Mouse (Mus musculus): Measurements from ENCODE around the gene Exoc6b. TPM values are rescaled to one million over a fixed set of nuclear protein-coding genes. Genes with fewer than 3 reads are reported as not detected.

Gene Exoc6b
- polyA plus RNA-seq, 1 experiment: 7.8 TPM

DNA sequence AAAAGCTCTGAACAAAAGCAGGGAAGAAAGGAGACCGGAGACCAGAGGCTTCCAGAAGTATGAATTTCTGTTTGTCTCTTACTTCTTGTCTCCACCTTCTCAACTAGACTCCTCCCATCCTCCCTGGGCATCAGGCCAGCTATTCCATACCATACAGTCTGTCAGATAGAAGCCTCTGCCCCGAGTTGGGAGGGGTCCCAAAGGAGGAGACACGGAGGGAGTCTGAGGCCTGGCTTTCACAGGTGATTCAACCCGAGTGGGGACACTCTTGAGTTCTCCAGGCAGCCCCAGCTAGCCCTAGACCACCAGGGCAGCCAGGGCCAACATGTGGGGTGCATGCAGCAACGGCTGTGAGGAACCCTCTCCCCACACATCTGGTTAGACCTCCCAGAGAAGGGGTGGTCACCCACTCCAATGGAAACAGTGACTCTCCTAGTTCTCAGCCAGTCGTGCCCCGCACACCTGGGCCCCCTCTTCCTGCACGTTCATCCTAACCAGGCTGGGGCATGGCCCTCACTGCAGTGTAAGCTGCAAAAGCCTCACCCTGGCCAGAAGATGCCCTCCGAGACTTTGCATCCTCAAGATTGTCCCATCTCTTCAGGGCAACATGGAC lies 487.4 kb downstream of the Exoc6b start:
- H3K27ac ChIP-seq (ENCODE audit: control insufficient read depth, insufficient read depth, low read depth, low read length): peak overlapping the region; percentile 56

DNA sequence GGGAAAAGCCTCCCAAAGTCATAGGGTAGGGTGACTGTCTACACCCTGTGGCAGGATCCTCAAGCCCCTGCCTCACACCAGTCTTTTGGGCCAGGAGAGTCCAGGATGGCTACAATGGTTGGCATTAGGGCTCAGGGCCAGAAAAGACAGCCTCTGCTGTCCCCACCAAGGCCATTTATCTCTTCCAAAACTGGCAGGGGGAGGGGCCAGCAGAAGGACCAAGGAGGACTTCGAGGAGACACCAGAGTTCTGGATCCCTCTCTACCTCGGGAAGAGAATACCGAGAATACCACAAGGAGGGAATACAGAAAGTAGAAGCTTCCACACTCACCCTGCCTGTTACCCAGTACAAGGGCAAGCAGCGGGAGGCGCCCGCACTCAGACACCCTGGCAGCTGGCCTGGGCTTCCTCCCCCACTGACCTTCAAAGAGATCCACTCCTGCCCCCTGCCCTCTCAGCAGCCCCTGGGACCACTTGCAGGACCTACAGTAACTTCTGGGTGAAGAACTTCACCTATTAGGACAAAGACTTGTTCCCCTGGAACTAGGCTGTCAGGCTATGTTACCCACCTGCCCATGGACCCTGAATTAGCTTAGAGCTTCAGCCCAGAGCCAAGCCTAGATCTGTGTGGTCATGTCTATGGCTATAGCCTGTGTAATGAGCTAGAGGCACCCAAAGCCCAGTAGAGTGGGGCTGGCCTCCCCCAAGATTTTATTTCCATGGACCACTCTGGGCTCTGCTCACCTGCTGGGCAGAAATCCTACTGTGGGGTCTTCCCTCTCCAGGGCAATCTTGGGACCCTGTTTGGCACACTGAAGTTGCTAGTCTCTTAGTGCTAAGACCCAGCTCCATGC lies 488.1 kb downstream of the Exoc6b start:
- H3K27ac ChIP-seq (ENCODE audit: control insufficient read depth, insufficient read depth, low read depth, low read length): peak overlapping the region; percentile 56
- peaks cover 19% of the 10 kb centered on the region for H3K4me1 ChIP-seq (ENCODE audit: control insufficient read depth, insufficient read depth, low read length)
- peaks cover 2% of the 10 kb centered on the region; the same call in 1 of the 2 replicates for H3K27me3 ChIP-seq (ENCODE audit: control insufficient read depth, insufficient read depth, low read length)
- no peaks in the 10 kb centered on the region for H3K36me3 ChIP-seq (ENCODE audit: control insufficient read depth, insufficient read depth, low read length)
- H3K4me3 ChIP-seq (ENCODE audit: control insufficient read depth, low read depth, low read length): no peak overlapping the region
- no peak for TF ChIP-seq POLR2A (IDR thresholded peaks at IDR 0.05; ENCODE audit: control insufficient read depth, low read depth, low read length)
- no peak for TF ChIP-seq CTCF (IDR thresholded peaks at IDR 0.05; ENCODE audit: control insufficient read depth, insufficient read depth, insufficient replicate concordance, low read depth, low read length)

More for the DNA sequence above, 487.4 kb downstream of the Exoc6b start:
- Histone ChIP-seq H3K27me3 (ENCODE audit: control insufficient read depth, insufficient read depth, low read length) (peaks cover 2% of the 10 kb centered on the region; the same call in 1 of the 2 replicates), H3K4me3 (ENCODE audit: control insufficient read depth, low read depth, low read length) (no peak overlapping the region), H3K36me3 (ENCODE audit: control insufficient read depth, insufficient read depth, low read length) (no peaks in the 10 kb centered on the region), H3K4me1 (ENCODE audit: control insufficient read depth, insufficient read depth, low read length) (peaks cover 22% of the 10 kb centered on the region)
- TF ChIP-seq POLR2A (IDR thresholded peaks at IDR 0.05; ENCODE audit: control insufficient read depth, low read depth, low read length): no peak
- TF ChIP-seq CTCF (IDR thresholded peaks at IDR 0.05; ENCODE audit: control insufficient read depth, insufficient read depth, insufficient replicate concordance, low read depth, low read length): no peak

DNA sequence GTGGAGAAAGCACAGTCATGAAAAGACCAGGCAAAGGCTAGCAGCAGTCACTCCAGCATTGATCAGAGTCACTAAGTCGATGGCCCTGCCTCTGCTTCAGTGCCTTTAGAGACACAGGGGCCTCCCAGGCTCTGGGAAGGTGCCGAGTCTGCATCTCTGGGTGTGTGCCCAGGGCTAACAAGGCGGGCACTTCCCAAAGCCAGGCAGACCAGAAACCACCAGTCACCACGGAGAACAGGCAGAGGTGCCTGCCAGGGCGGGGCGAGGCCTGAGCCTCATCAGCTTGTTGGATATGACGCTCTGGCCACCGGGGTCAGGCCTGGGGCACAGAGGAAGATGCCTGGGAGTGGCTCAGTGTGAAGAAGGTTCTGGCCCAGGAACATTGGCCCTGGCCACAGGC lies 489.8 kb downstream of the Exoc6b start:
- Histone ChIP-seq H3K4me1 (ENCODE audit: control insufficient read depth, insufficient read depth, low read length) (peaks cover 11% of the 10 kb centered on the region), H3K4me3 (ENCODE audit: control insufficient read depth, low read depth, low read length) (no peak overlapping the region), H3K36me3 (ENCODE audit: control insufficient read depth, insufficient read depth, low read length) (no peaks in the 10 kb centered on the region), H3K27me3 (ENCODE audit: control insufficient read depth, insufficient read depth, low read length) (no peaks in the 10 kb centered on the region; the same call in 1 of the 2 replicates), H3K27ac (ENCODE audit: control insufficient read depth, insufficient read depth, low read depth, low read length) (no peak overlapping the region)
- TF ChIP-seq POLR2A (IDR thresholded peaks at IDR 0.05; ENCODE audit: control insufficient read depth, low read depth, low read length): no peak
- TF ChIP-seq CTCF (IDR thresholded peaks at IDR 0.05; ENCODE audit: control insufficient read depth, insufficient read depth, insufficient replicate concordance, low read depth, low read length): no peak

DNA sequence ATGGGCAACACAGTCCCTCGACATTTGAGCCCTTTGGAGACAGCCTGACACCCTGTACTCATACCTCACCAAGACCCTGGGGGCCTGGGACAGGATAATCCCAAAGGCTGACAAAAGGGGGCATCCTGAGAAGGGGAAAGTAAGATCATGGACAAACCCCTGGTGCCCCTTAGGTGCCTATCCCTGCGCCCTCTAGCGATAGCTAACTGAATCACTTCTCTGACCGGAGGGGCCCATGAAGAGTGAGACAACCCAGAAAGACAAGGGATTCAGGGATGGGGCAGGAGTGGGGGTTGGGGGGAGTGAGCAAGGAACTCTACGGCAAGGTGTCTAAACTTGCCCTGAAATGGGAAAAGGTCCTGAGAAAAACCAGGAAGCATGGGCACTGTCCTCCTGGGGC lies 490.4 kb downstream of the Exoc6b start:
- no peak overlapping the region for H3K4me3 ChIP-seq (ENCODE audit: control insufficient read depth, low read depth, low read length)
- H3K36me3 ChIP-seq (ENCODE audit: control insufficient read depth, insufficient read depth, low read length): no peaks in the 10 kb centered on the region
- H3K27ac ChIP-seq (ENCODE audit: control insufficient read depth, insufficient read depth, low read depth, low read length): no peak overlapping the region
- no peaks in the 10 kb centered on the region; the same call in 1 of the 2 replicates for H3K27me3 ChIP-seq (ENCODE audit: control insufficient read depth, insufficient read depth, low read length)
- no peak for TF ChIP-seq POLR2A (IDR thresholded peaks at IDR 0.05; ENCODE audit: control insufficient read depth, low read depth, low read length)
- TF ChIP-seq CTCF (IDR thresholded peaks at IDR 0.05; ENCODE audit: control insufficient read depth, insufficient read depth, insufficient replicate concordance, low read depth, low read length): peak; percentile 30; the same call in 1 of the 2 replicates
- H3K4me1 ChIP-seq (ENCODE audit: control insufficient read depth, insufficient read depth, low read length): peaks cover 10% of the 10 kb centered on the region

DNA sequence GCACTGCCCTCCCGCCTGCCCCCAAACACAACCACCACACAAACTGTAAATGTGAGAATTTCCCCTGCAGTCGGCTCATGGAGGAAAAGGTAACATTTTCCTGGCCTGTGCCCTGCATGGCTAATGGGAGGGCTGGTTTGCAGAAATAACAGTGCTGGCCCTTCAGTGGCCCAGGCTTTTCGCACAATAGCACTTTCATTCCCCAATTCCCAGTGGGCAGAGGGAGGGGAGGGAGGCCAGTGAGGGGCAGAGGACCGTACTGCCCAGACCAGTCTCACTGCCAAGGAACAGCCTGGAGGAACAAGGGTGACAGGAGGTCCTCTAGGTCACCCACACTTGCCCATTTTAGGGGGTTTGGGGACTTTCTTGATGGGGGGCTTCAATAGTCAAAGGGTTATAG lies 491.4 kb downstream of the Exoc6b start:
- no peak overlapping the region for H3K27ac ChIP-seq (ENCODE audit: control insufficient read depth, insufficient read depth, low read depth, low read length)
- TF ChIP-seq POLR2A (IDR thresholded peaks at IDR 0.05; ENCODE audit: control insufficient read depth, low read depth, low read length) (no peak), CTCF (IDR thresholded peaks at IDR 0.05; ENCODE audit: control insufficient read depth, insufficient read depth, insufficient replicate concordance, low read depth, low read length) (no peak)
- no peaks in the 10 kb centered on the region for H3K36me3 ChIP-seq (ENCODE audit: control insufficient read depth, insufficient read depth, low read length)

DNA sequence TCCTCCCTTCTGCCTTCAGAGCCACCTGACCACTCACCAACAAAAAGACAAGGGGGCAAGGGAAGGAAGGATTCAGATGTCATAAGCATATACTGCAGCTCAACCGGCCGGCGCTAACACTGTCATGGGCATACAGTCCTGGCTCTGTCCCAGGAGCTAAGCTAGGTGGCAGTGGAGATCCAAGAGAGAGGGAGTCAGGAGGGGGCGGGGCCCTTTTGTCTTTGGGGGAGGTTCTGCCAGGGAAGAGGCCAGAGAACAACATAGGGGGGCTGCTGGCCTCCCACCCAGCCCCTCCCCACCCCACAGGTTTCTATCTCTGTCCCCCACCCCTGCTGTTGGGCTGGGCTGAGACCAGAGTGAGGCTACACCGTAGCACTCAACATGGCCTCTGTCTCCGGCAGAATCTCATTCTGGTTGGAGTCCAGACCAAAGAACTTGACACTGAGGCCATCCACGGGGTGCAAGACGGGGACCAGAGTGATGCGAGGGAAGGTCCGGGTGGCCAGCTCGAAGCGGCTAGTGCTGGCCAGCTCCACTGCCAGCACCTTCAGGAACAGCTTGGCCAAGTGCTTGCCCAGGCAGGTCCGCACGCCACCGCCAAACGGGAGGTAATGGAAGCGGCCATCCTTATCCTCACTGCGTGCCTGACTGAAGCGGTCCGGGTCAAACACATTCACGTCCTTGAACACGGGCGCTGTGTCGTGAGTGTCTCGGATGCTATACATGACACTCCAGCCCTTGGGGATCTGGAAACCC lies 495.2 kb downstream of the Exoc6b start:
- no peak overlapping the region for H3K27ac ChIP-seq (ENCODE audit: control insufficient read depth, insufficient read depth, low read depth, low read length)
- H3K27me3 ChIP-seq (ENCODE audit: control insufficient read depth, insufficient read depth, low read length): no peaks in the 10 kb centered on the region
- H3K4me3 ChIP-seq (ENCODE audit: control insufficient read depth, low read depth, low read length): no peak overlapping the region
- H3K4me1 ChIP-seq (ENCODE audit: control insufficient read depth, insufficient read depth, low read length): no peaks in the 10 kb centered on the region
- no peaks in the 10 kb centered on the region for H3K36me3 ChIP-seq (ENCODE audit: control insufficient read depth, insufficient read depth, low read length)
- TF ChIP-seq POLR2A (IDR thresholded peaks at IDR 0.05; ENCODE audit: control insufficient read depth, low read depth, low read length) (no peak), CTCF (IDR thresholded peaks at IDR 0.05; ENCODE audit: control insufficient read depth, insufficient read depth, insufficient replicate concordance, low read depth, low read length) (no peak)

More for the DNA sequence above, 491.4 kb downstream of the Exoc6b start:
- H3K27me3 ChIP-seq (ENCODE audit: control insufficient read depth, insufficient read depth, low read length): no peaks in the 10 kb centered on the region
- no peak overlapping the region for H3K4me3 ChIP-seq (ENCODE audit: control insufficient read depth, low read depth, low read length)
- H3K4me1 ChIP-seq (ENCODE audit: control insufficient read depth, insufficient read depth, low read length): no peaks in the 10 kb centered on the region; the same call in 1 of the 2 replicates

DNA sequence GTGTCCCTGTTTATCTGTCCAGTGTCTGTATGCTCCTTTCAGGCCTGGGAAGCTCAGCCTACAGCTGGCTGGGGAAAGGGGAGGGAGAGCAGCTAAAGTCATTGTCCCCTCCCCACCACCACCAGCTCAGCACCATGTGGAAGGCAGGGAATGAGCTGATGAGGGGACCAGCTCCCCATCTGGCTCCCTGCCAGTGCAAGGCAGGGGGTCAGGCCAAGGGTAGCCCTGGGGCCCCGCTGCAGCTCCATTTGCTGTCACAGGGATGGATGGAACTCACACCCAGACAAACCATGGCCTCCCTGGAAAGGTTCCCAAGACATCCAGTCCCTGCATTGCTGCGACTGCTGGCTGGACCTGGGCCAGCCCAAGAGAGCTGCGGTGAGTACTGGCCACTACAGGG lies 499.3 kb downstream of the Exoc6b start:
- no peak overlapping the region for H3K4me3 ChIP-seq (ENCODE audit: control insufficient read depth, low read depth, low read length)
- H3K27ac ChIP-seq (ENCODE audit: control insufficient read depth, insufficient read depth, low read depth, low read length): no peak overlapping the region
- H3K36me3 ChIP-seq (ENCODE audit: control insufficient read depth, insufficient read depth, low read length): no peaks in the 10 kb centered on the region
- TF ChIP-seq POLR2A (IDR thresholded peaks at IDR 0.05; ENCODE audit: control insufficient read depth, low read depth, low read length) (no peak), CTCF (IDR thresholded peaks at IDR 0.05; ENCODE audit: control insufficient read depth, insufficient read depth, insufficient replicate concordance, low read depth, low read length) (no peak)
- no peaks in the 10 kb centered on the region for H3K4me1 ChIP-seq (ENCODE audit: control insufficient read depth, insufficient read depth, low read length)
- no peaks in the 10 kb centered on the region for H3K27me3 ChIP-seq (ENCODE audit: control insufficient read depth, insufficient read depth, low read length)

Data from testis, adult 2 months (tissue).